Mouse (Mus musculus): Measurements from ENCODE around the gene Unc13a.
A peak's percentile ranks its signal among the peaks of the same experiment; 100 is the strongest.

Unc13a gene

DNA sequence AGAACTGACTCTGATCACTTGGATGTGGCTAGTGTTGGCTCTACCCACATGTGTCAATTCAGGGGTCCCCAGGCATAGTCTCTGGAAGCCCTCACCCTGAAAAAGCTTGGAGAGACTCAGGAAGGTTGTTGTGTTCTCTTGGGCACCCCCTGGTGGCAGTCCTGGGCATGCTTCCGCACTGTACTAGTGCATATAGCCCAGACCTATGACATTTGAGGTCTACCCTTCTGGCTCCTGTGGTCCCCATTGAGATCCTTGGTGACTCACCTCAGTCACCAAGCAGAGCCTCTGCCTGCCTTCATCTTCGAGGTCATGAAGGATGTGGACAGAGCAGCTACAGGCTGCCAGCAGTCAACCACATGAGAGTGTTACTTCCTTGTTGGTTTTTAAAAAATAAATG lies 84.7 kb downstream of the Unc13a start:
- DNase-seq (ENCODE audit: low spot score), result peak; percentile 82

DNA sequence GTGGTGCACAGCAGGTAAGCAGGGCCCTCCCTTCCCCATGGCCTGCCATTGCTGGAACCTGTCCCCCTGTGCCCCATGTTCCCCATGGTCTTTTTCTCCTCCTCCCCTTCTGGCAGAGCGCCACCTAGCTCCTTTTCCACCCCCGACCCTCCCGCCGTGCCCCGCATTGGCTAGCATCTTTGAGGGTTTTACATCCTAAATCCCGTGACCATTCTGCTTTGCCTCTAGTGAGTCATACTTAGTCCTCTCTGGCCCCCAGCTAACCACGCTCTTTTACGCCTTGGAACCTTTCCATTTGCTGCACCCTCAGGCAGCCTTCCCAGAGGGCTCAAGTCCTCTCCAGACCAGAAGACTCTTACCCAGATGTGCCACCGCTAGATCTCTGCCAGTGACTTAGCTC lies 91.4 kb downstream of the Unc13a start:
- no peak for DNase-seq (ENCODE audit: low spot score)

DNA sequence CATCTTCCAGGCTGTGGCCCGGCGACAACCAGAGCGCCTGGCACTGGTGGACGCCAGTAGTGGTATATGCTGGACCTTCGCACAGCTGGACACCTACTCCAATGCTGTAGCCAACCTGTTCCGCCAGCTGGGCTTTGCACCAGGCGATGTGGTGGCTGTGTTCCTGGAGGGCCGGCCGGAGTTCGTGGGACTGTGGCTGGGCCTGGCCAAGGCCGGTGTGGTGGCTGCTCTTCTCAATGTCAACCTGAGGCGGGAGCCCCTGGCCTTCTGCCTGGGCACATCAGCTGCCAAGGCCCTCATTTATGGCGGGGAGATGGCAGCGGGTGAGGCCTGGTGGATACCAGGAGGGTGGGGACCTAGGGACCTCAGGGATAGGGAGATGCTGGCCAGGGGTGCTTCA lies 92.1 kb downstream of the Unc13a start:
- DNase-seq (ENCODE audit: low spot score), result no peak

DNA sequence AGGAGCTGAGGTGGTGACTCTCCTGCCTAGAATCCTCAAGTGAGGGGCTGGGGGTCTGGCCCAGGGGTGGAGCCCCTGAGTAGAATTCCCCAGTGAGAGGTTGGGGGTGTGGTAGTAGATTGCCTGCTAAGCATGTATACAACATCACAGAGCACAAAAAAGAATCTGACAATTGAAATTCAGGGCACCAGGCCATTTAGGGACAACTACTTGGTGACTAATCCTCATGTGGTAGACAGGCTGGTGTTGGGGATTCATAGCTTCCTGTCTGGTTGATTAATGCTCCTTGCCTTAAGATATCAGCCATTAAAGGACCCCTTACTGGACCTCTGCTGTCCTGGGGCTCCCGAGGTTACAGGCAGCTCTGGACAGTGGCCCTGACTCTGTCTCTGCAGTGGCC lies 92.5 kb downstream of the Unc13a start:
- no peak for DNase-seq (ENCODE audit: low spot score)

DNA sequence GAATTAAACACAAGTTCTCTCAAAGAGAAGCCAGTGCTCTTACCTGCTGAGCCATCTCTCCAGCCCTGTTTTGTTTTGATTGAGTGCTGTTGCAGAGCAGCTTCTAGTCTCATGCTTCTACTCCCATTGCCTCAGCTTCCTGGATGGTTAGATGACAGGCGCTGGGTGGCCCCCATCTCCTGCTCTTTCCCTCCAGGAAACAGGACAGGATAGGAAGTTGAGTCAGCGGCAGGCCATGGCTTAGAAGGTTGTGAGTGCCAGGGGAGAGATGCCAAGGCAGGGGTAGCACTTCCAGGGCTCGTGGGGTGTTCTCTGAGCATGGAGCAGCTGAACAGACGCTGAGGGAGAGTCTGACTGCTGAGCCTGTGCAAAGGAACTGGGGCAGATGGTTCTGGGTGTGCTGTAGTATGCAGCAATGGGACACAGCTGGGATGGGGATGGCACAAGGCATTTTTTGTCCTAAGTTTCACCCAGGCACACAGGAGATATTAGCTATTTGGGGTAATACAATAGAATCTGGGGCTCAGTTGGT lies 93.6 kb downstream of the Unc13a start:
- DNase-seq (ENCODE audit: low spot score), result no peak

DNA sequence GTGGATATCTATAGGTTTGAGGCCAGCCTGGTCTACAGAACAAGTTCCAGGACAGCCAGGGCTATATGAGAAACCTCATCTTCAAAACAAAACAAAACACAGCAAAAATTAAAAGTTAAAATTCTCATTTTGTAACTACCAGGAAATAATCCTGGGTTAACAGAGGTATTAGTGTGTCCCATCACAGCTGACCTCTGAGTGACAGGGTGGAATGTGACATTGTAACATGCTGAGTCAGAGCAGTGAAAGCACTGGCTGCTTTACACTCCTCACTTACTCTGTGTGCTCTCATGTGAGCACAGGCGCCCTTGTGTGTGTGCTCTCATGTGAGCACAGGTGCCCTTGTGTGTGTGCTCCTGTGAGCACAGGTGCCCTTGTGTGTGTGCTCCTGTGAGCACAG lies 96.5 kb downstream of the Unc13a start:
- no peak for DNase-seq (ENCODE audit: low spot score)

DNA sequence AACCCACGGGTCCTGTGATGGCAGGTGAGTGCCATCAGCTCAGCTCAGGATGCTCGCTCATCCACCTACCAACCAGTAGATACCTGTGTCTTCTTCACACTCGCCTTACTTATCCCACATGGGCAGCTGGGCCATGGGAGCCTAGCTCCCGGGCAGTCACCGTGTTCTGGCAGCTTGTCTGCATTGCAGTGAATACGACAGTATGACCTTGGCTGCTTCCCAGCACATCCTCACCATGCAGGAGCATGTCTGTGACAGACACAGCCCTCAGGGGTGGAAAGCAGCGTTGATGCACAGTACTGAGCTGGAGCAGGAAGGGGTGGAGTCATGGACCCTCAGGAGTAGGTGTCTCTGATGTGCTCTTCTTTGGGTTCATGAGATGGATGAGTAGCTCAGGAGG lies 97.1 kb downstream of the Unc13a start:
- no peak for DNase-seq (ENCODE audit: low spot score)

Data from testis, postnatal 10 days (tissue).